Mouse (Mus musculus) limb, embryonic 15.5 days (tissue): ENCODE data around the gene Ubxn11. TPM values are rescaled to one million over a fixed set of nuclear protein-coding genes. Genes with fewer than 3 reads are reported as not detected.

Experiments used
- ATAC-seq: fragments of 200-750 bp; cut with Nextera tagmentation; 2 replicates; pipeline ENCODE4 v1.8.0; 2017; ENCODE audit warnings: low read depth, moderate TSS enrichment; ENCODE audit not compliant: insufficient number of reproducible peaks, low FRiP score, low TSS enrichment
- H3K27ac ChIP-seq: fragments of 300-500 bp; sonication (generic); 2 replicates; pipeline ENCODE4 v1.5.1; 2015; ENCODE audit warnings: moderate library complexity, mild to moderate bottlenecking, inconsistent platforms
- H3K27me3 ChIP-seq: fragments of 300-500 bp; sonication (generic); 2 replicates; pipeline ENCODE4 v1.6.1; 2015; ENCODE audit warnings: inconsistent platforms
- H3K36me3 ChIP-seq: fragments of 300-500 bp; sonication (generic); 2 replicates; pipeline ENCODE4 v1.6.1; 2015; ENCODE audit warnings: inconsistent platforms
- H3K4me1 ChIP-seq: fragments of 300-500 bp; sonication (generic); 2 replicates; pipeline ENCODE4 v1.6.1; 2015; ENCODE audit warnings: inconsistent platforms
- H3K4me2 ChIP-seq: fragments of 300-500 bp; sonication (generic); 2 replicates; pipeline ENCODE4 v1.6.1; 2015; ENCODE audit warnings: mild to moderate bottlenecking, inconsistent platforms
- H3K4me3 ChIP-seq: fragments of 300-500 bp; sonication (generic); 2 replicates; pipeline ENCODE4 v1.5.1; 2015; ENCODE audit warnings: mild to moderate bottlenecking, inconsistent platforms
- H3K9ac ChIP-seq: fragments of 300-500 bp; sonication (generic); 2 replicates; pipeline ENCODE4 v1.6.1; 2015; ENCODE audit warnings: inconsistent platforms
- H3K9me3 ChIP-seq: fragments of 300-500 bp; sonication (generic); 2 replicates; pipeline ENCODE4 v1.6.1; 2016; ENCODE audit warnings: inconsistent platforms
- WGBS: fragments of 180-500 bp; shearing (Covaris S2); methylation state at CpG from one replicate; pipeline ENCODE4 v1.1.7; 2015; 5-methylcytosine and 5-hydroxymethylcytosine counted together
- polyA plus RNA-seq: library from polyadenylated mRNA; unstranded; fragments of >200 nt; fragmentation: Nextera tagmentation; extraction: Ambion mirVana; gene quantifications from 2 replicates; pipeline ENCODE4 v1.2.1, GENCODE M21; 2015

Ubxn11 gene
- polyA plus RNA-seq, 1 experiment from 2014 or later: 10.7 TPM

- WGBS: 51% methylated on average over 4 of the region's 4 CpGs
- Histone ChIP-seq H3K27me3 (no peaks in the 10 kb centered on the region), H3K4me2 (no peak overlapping the region), H3K27ac (no peak overlapping the region), H3K9me3 (no peaks in the 10 kb centered on the region), H3K9ac (no peak overlapping the region), H3K4me3 (no peak overlapping the region), H3K4me1 (peaks cover 25% of the 10 kb centered on the region), H3K36me3 (0 out of 2 replicates have a peak, but pooled peaks cover 3% of the 10 kb centered on the region)
- no peak for ATAC-seq
Measured at GRCm38 (mm10) chr4:134121571-134121970, 19.2 kb downstream of the Ubxn11 start.

- 21% methylated on average over 3 of the region's 3 CpGs for WGBS
- Histone ChIP-seq H3K4me3 (no peak overlapping the region), H3K4me2 (no peak overlapping the region), H3K27ac (no peak overlapping the region), H3K27me3 (no peaks in the 10 kb centered on the region), H3K9me3 (no peaks in the 10 kb centered on the region), H3K9ac (no peak overlapping the region), H3K4me1 (peaks cover 32% of the 10 kb centered on the region), H3K36me3 (0 out of 2 replicates have a peak, but pooled peaks cover 3% of the 10 kb centered on the region)
- no peak for ATAC-seq
Measured at GRCm38 (mm10) chr4:134122281-134122680, 19.9 kb downstream of the Ubxn11 start.

GRCm38 (mm10) chr4:134123147-134123546 is 20.8 kb downstream of the Ubxn11 start:
- H3K27me3 ChIP-seq: no peaks in the 10 kb centered on the region
- H3K4me1 ChIP-seq: peaks cover 39% of the 10 kb centered on the region
- no peak overlapping the region for H3K27ac ChIP-seq
- ATAC-seq: no peak
- no peak overlapping the region for H3K4me2 ChIP-seq
- 93% methylated on average over 6 of the region's 6 CpGs for WGBS
- 0 out of 2 replicates have a peak, but pooled peaks cover 3% of the 10 kb centered on the region for H3K36me3 ChIP-seq
- H3K9me3 ChIP-seq: no peaks in the 10 kb centered on the region
- H3K4me3 ChIP-seq: no peak overlapping the region
- no peak overlapping the region for H3K9ac ChIP-seq

- Histone ChIP-seq H3K4me3 (no peak overlapping the region), H3K27ac (no peak overlapping the region), H3K27me3 (no peaks in the 10 kb centered on the region), H3K36me3 (0 out of 2 replicates have a peak, but pooled peaks cover 3% of the 10 kb centered on the region), H3K9ac (no peak overlapping the region), H3K4me1 (peaks cover 37% of the 10 kb centered on the region), H3K9me3 (no peaks in the 10 kb centered on the region), H3K4me2 (no peak overlapping the region)
- WGBS: 25% methylated on average over 17 of the region's 17 CpGs
- no peak for ATAC-seq
Measured at GRCm38 (mm10) chr4:134123680-134124551, 21.5 kb downstream of the Ubxn11 start.

GRCm38 (mm10) chr4:134125383-134126060 is 23.2 kb downstream of the Ubxn11 start:
- Histone ChIP-seq H3K4me2 (no peak overlapping the region), H3K4me1 (peaks cover 41% of the 10 kb centered on the region), H3K36me3 (0 out of 2 replicates have a peak, but pooled peaks cover 3% of the 10 kb centered on the region), H3K27me3 (no peaks in the 10 kb centered on the region), H3K9me3 (no peaks in the 10 kb centered on the region), H3K27ac (no peak overlapping the region), H3K9ac (no peak overlapping the region), H3K4me3 (no peak overlapping the region)
- no peak for ATAC-seq
- WGBS: 89% methylated on average over 15 of the region's 15 CpGs

- Histone ChIP-seq H3K4me1 (peaks cover 41% of the 10 kb centered on the region), H3K36me3 (0 out of 2 replicates have a peak, but pooled peaks cover 10% of the 10 kb centered on the region), H3K4me2 (peak overlapping the region; percentile 83; the same call in 1 of the 2 replicates), H3K9ac (no peak overlapping the region), H3K9me3 (no peaks in the 10 kb centered on the region), H3K27ac (no peak overlapping the region), H3K27me3 (no peaks in the 10 kb centered on the region), H3K4me3 (no peak overlapping the region; the same call in 1 of the 2 replicates)
- 84% methylated on average over 21 of the region's 21 CpGs for WGBS
- no peak for ATAC-seq
Measured at GRCm38 (mm10) chr4:134126300-134127120, 24.1 kb downstream of the Ubxn11 start.

- no peak for ATAC-seq
- WGBS: 84% methylated on average over 7 of the region's 7 CpGs
- Histone ChIP-seq H3K9me3 (no peaks in the 10 kb centered on the region), H3K27ac (no peak overlapping the region), H3K4me3 (peak overlapping the region; percentile 56; the same call in 1 of the 2 replicates), H3K27me3 (no peaks in the 10 kb centered on the region), H3K4me1 (peaks cover 41% of the 10 kb centered on the region), H3K9ac (no peak overlapping the region), H3K4me2 (peak overlapping the region; percentile 83; the same call in 1 of the 2 replicates), H3K36me3 (0 out of 2 replicates have a peak, but pooled peaks cover 10% of the 10 kb centered on the region)
Measured at GRCm38 (mm10) chr4:134127121-134127455, 24.7 kb downstream of the Ubxn11 start.

- peaks cover 37% of the 10 kb centered on the region for H3K4me1 ChIP-seq
- WGBS: 54% methylated on average over 8 of the region's 8 CpGs
Measured at GRCm38 (mm10) chr4:134127793-134128192, 25.4 kb downstream of the Ubxn11 start.

GRCm38 (mm10) chr4:134128221-134128982 is 26.0 kb downstream of the Ubxn11 start, which contains the start of gene Sh3bgrl3:
Gene Sh3bgrl3 (minus strand): TSS chr4:134128789.
- whole genome bisulfite sequencing: under 1% methylated on average over 50 of the region's 50 CpGs
- H3K27ac ChIP-seq: peak within 1 kb of the TSS; percentile 95
- peak; percentile 92 for ATAC-seq
- peak within 1 kb of the TSS; percentile 83 for H3K4me2 ChIP-seq
- H3K9me3 ChIP-seq: no peaks in the 10 kb centered on the region
- peaks cover 37% of the 10 kb centered on the region for H3K4me1 ChIP-seq
- H3K9ac ChIP-seq: peak within 1 kb of the TSS; percentile 50
- H3K4me3 ChIP-seq: peak within 1 kb of the TSS; percentile 56
- no peaks in the 10 kb centered on the region for H3K27me3 ChIP-seq
- H3K36me3 ChIP-seq: 0 out of 2 replicates have a peak, but pooled peaks cover 10% of the 10 kb centered on the region

More at GRCm38 (mm10) chr4:134127793-134128192, 25.4 kb downstream of the Ubxn11 start:
- Histone ChIP-seq H3K9ac (peak overlapping the region; percentile 50), H3K36me3 (0 out of 2 replicates have a peak, but pooled peaks cover 10% of the 10 kb centered on the region), H3K27ac (peak overlapping the region; percentile 95; the same call in 1 of the 2 replicates), H3K4me2 (peak overlapping the region; percentile 83), H3K27me3 (no peaks in the 10 kb centered on the region), H3K9me3 (no peaks in the 10 kb centered on the region), H3K4me3 (peak overlapping the region; percentile 56)
- ATAC-seq: no peak

GRCm38 (mm10) chr4:134128983-134129362 is 26.6 kb downstream of the Ubxn11 start:
- peaks cover 35% of the 10 kb centered on the region for H3K4me1 ChIP-seq
- peak overlapping the region; percentile 83 for H3K4me2 ChIP-seq
- peak overlapping the region; percentile 95 for H3K27ac ChIP-seq
- peak; percentile 53 for ATAC-seq
- H3K36me3 ChIP-seq: 0 out of 2 replicates have a peak, but pooled peaks cover 10% of the 10 kb centered on the region
- no peaks in the 10 kb centered on the region for H3K9me3 ChIP-seq
- WGBS: 0% methylated on average over 14 of the region's 14 CpGs
- peak overlapping the region; percentile 50 for H3K9ac ChIP-seq
- no peaks in the 10 kb centered on the region for H3K27me3 ChIP-seq
- peak overlapping the region; percentile 56 for H3K4me3 ChIP-seq
